Mouse (Mus musculus): ENCODE measurements at regions not wholly inside any gene's neighbourhood (a gene's known extent, or its start where the extent isn't known, plus 50 kb on each side); places are given as distances from the start of the nearest gene placed in this dataset.
A peak's percentile ranks its signal among the peaks of the same experiment; 100 is the strongest.

DNA sequence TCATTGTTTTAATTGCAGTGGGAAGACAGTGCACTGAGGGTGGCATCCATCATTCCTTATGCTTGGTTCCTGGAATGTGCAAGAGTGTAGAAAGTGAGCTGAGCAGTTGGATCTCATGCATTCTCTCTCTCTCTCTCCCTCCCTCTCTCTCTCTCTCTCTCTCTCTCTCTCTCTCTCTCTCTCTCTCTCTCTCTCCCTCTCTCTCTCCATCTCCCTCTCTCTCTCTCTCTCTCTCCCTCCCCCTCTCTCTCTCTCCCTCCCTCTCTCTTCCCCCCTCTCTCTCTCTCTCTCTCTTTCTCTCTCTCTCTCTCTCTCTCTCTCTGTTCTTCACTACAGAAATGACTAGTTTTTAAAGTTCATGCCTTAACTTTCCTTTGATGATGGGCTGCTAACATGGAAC is 583.1 kb downstream of the Etnk1 start:
- H3K4me1 ChIP-seq (ENCODE audit: control insufficient read depth, insufficient read depth) = no peaks in the 10 kb centered on the region
- H3K36me3 ChIP-seq (replicated peaks; ENCODE audit: control insufficient read depth, insufficient read depth, low read length) = no peaks in the 10 kb centered on the region
- H3K4me3 ChIP-seq (ENCODE audit: low read depth, low read length) = no peak overlapping the region
- no peaks in the 10 kb centered on the region for H3K9me3 ChIP-seq (replicated peaks; ENCODE audit: control insufficient read depth, low read length)
- H3K9ac ChIP-seq (replicated peaks; ENCODE audit: low read depth, low read length) = no peak overlapping the region
- ATAC-seq (ENCODE audit: insufficient read depth, low read depth) = no peak
- TF ChIP-seq EP300 (IDR thresholded peaks at IDR 0.05; ENCODE audit: low read depth) = no peak
- TF ChIP-seq CTCF (IDR thresholded peaks at IDR 0.05; ENCODE audit: low read depth) = no peak
- H3K27ac ChIP-seq (ENCODE audit: low read depth) = no peak overlapping the region
- H3K4me2 ChIP-seq (ENCODE audit: low read depth, low read length) = no peak overlapping the region
- no peak for DNase-seq (ENCODE audit: low spot score)
- H3K27me3 ChIP-seq (ENCODE audit: control insufficient read depth, insufficient read depth, low read length) = no peaks in the 10 kb centered on the region

DNA sequence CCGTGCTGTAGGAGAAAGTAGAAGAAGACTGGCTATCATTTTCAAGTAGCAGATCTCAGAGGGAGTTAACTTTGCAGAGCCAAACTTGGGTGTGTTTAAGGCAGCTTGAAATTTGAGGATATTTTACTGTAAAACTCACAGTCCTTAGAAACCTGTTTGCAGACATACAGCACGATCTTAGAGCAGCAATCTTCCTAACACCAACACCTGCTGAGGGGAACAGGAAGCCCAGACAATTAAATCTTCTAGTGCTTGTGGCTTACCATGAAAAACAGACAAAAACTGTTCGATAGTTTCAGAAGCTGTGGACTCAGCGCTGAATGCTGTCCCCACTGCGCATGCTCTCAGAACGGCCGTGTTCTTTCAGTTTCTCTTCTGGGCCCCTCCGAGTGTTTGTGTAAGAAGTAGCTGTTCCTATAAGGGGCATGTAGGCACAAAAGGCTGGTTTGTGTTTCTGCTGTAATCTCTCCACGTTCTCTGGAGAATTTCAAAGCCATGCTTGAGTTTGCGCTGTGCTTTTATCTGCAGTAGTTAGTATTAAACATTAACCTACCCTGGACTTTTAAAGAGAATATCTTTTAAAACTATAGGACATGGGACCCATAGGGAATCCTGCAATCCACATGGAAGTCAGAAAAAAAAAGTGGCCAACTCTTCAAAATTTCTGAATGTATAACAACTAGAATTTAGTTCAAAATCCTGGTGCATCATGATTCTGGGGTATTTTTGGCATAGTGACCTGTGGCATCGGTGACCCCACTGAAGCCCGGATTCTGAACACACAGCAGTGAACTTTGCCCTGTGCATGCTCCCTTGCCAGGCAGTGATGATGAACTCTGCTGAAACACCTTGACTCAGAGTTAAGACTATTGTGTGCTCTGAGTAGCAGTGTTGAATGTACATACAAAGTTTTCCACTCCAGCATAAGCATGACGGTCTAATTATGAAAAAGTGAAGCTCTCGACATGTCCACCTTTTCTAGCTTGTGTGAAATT is 584.4 kb downstream of the Etnk1 start:
- Histone ChIP-seq H3K4me1 (ENCODE audit: control insufficient read depth, insufficient read depth) (no peaks in the 10 kb centered on the region), H3K27ac (ENCODE audit: low read depth) (peak overlapping the region; percentile 15; the same call in 1 of the 2 replicates), H3K27me3 (ENCODE audit: control insufficient read depth, insufficient read depth, low read length) (no peaks in the 10 kb centered on the region), H3K9me3 (replicated peaks; ENCODE audit: control insufficient read depth, low read length) (no peaks in the 10 kb centered on the region), H3K36me3 (replicated peaks; ENCODE audit: control insufficient read depth, insufficient read depth, low read length) (no peaks in the 10 kb centered on the region), H3K9ac (replicated peaks; ENCODE audit: low read depth, low read length) (no peak overlapping the region), H3K4me3 (ENCODE audit: low read depth, low read length) (0 out of 2 replicates have a peak overlapping the region, but pooled peaks have one; percentile 11), H3K4me2 (ENCODE audit: low read depth, low read length) (peak overlapping the region; percentile 27; the same call in 1 of the 2 replicates)
- TF ChIP-seq CTCF (IDR thresholded peaks at IDR 0.05; ENCODE audit: low read depth) (no peak), EP300 (IDR thresholded peaks at IDR 0.05; ENCODE audit: low read depth) (no peak)
- DNase-seq (ENCODE audit: low spot score) = no peak
- WGBS = 66% methylated on average over 14 of the region's 14 CpGs
- no peak for ATAC-seq (ENCODE audit: insufficient read depth, low read depth)

DNA sequence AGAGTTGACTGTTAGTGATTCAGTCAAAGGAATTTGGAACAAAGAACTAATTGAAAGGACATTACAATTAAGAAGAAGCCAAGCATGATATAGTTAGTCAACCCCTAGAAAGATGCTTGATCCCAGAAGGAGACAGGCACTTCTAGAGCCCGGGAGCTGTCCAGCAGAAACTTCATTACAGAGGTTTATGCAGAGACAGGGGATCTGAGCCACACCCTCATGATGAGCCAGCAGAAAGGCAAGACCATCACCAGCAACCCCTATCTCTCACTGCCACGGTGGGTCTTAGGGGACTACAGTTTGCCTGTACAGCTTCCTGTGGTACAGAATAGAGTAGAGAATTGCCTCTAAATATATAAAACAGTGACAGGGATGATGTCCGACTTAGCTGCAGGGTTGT is 590.4 kb downstream of the Etnk1 start:
- H3K27me3 ChIP-seq (ENCODE audit: control insufficient read depth, insufficient read depth, low read length) = no peaks in the 10 kb centered on the region
- no peaks in the 10 kb centered on the region for H3K4me1 ChIP-seq (ENCODE audit: control insufficient read depth, insufficient read depth)
- ATAC-seq (ENCODE audit: insufficient read depth, low read depth) = no peak
- no peak overlapping the region for H3K9ac ChIP-seq (replicated peaks; ENCODE audit: low read depth, low read length)
- no peaks in the 10 kb centered on the region for H3K36me3 ChIP-seq (replicated peaks; ENCODE audit: control insufficient read depth, insufficient read depth, low read length)
- H3K9me3 ChIP-seq (replicated peaks; ENCODE audit: control insufficient read depth, low read length) = no peaks in the 10 kb centered on the region
- H3K4me3 ChIP-seq (ENCODE audit: low read depth, low read length) = no peak overlapping the region
- 51% methylated on average over 3 of the region's 3 CpGs for WGBS
- TF ChIP-seq EP300 (IDR thresholded peaks at IDR 0.05; ENCODE audit: low read depth) (no peak), CTCF (IDR thresholded peaks at IDR 0.05; ENCODE audit: low read depth) (no peak)
- H3K4me2 ChIP-seq (ENCODE audit: low read depth, low read length) = no peak overlapping the region
- DNase-seq (ENCODE audit: low spot score) = no peak
- H3K27ac ChIP-seq (ENCODE audit: low read depth) = no peak overlapping the region

DNA sequence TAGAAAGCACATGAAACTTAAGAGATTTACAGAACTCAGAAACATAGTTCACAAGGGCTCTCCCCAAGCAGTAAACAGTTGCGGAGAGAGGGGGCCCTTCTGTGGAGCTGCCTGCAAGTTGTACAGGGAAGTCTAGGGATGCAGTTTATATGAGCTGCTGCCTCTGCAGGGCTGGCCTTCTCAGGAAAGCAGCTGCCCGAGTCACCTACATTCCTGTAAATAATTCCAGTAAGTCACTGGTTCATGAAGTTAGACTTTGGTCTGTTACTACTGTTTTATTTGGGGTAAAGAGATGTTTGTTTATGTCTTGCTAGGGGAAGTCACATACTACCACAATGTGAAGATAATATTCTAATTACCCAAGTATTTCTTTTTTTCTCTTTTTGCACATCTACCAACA is 601.1 kb downstream of the Etnk1 start:
- Histone ChIP-seq H3K4me2 (ENCODE audit: low read depth, low read length) (no peak overlapping the region), H3K4me3 (ENCODE audit: low read depth, low read length) (no peak overlapping the region), H3K9me3 (replicated peaks; ENCODE audit: control insufficient read depth, low read length) (no peaks in the 10 kb centered on the region), H3K27ac (ENCODE audit: low read depth) (no peak overlapping the region), H3K27me3 (ENCODE audit: control insufficient read depth, insufficient read depth, low read length) (no peaks in the 10 kb centered on the region), H3K4me1 (ENCODE audit: control insufficient read depth, insufficient read depth) (no peaks in the 10 kb centered on the region), H3K36me3 (replicated peaks; ENCODE audit: control insufficient read depth, insufficient read depth, low read length) (no peaks in the 10 kb centered on the region), H3K9ac (replicated peaks; ENCODE audit: low read depth, low read length) (no peak overlapping the region)
- DNase-seq (ENCODE audit: low spot score) (no peak), ATAC-seq (ENCODE audit: insufficient read depth, low read depth) (no peak)
- WGBS = 68% methylated on average over 2 of the region's 2 CpGs
- TF ChIP-seq EP300 (IDR thresholded peaks at IDR 0.05; ENCODE audit: low read depth) (no peak), CTCF (IDR thresholded peaks at IDR 0.05; ENCODE audit: low read depth) (no peak)
